Mouse (Mus musculus) heart, embryonic 15.5 days (tissue): Measurements from ENCODE around the gene Vps37d. TPM values are rescaled to one million over a fixed set of nuclear protein-coding genes. Genes with fewer than 3 reads are reported as not detected.

Source experiments
- ATAC-seq: fragments of 200-750 bp; cut with Nextera tagmentation; replicated peaks from 2 replicates; pipeline ENCODE4 v1.8.0; 2017; ENCODE audit warnings: low read depth, moderate TSS enrichment; ENCODE audit not compliant: insufficient number of reproducible peaks, insufficient read depth, low FRiP score
- H3K27ac ChIP-seq: fragments of 300-500 bp; sonication (generic); 2 replicates; pipeline ENCODE4 v1.5.1; 2015; ENCODE audit warnings: mild to moderate bottlenecking, inconsistent platforms
- H3K27me3 ChIP-seq: fragments of 300-500 bp; sonication (generic); 2 replicates; pipeline ENCODE4 v1.6.1; 2015; ENCODE audit warnings: inconsistent platforms
- H3K36me3 ChIP-seq: fragments of 300-500 bp; sonication (generic); 2 replicates; pipeline ENCODE4 v1.6.1; 2015; ENCODE audit warnings: mild to moderate bottlenecking, inconsistent platforms
- H3K4me1 ChIP-seq: fragments of 300-500 bp; sonication (generic); replicated peaks from 2 replicates; pipeline ENCODE4 v1.6.1; 2015; ENCODE audit warnings: inconsistent platforms
- H3K4me2 ChIP-seq: fragments of 300-500 bp; sonication (generic); 2 replicates; pipeline ENCODE4 v1.6.1; 2015; ENCODE audit warnings: inconsistent platforms, mild to moderate bottlenecking, moderate library complexity
- H3K4me3 ChIP-seq: fragments of 300-500 bp; sonication (generic); 2 replicates; pipeline ENCODE4 v1.5.1; 2015; ENCODE audit warnings: mild to moderate bottlenecking, inconsistent platforms
- H3K9ac ChIP-seq: fragments of 300-500 bp; sonication (generic); 2 replicates; pipeline ENCODE4 v1.6.1; 2015; ENCODE audit warnings: mild to moderate bottlenecking, inconsistent platforms
- H3K9me3 ChIP-seq: fragments of 300-500 bp; sonication (generic); replicated peaks from 2 replicates; pipeline ENCODE4 v1.6.1; 2016; ENCODE audit warnings: inconsistent platforms
- WGBS: fragments of 180-500 bp; shearing (Covaris S2); methylation state at CpG from one replicate; pipeline ENCODE4 v1.1.7; 2015; ENCODE audit warnings: mixed read lengths; 5-methylcytosine and 5-hydroxymethylcytosine counted together
- polyA plus RNA-seq: library from polyadenylated mRNA; unstranded; fragments of >200 nt; fragmentation: Nextera tagmentation; extraction: Ambion mirVana; gene quantifications from 2 replicates; pipeline ENCODE4 v1.2.1, GENCODE M21; 2015

Gene Vps37d
- polyA plus RNA-seq, 1 experiment from 2014 or later, result 2.5 TPM

- Histone ChIP-seq H3K9me3 (no peaks in the 10 kb centered on the region), H3K27me3 (no peaks in the 10 kb centered on the region), H3K27ac (no peak overlapping the region), H3K9ac (no peak overlapping the region), H3K4me1 (peaks cover 14% of the 10 kb centered on the region), H3K36me3 (peaks cover 26% of the 10 kb centered on the region), H3K4me2 (no peak overlapping the region), H3K4me3 (no peak overlapping the region)
- WGBS, result 88% methylated on average over 3 of the region's 3 CpGs
- no peak for ATAC-seq
Measured at GRCm38 (mm10) chr5:135044575-135044974, 33.5 kb downstream of the Vps37d start.

- 50% methylated on average over 20 of the region's 21 CpGs for WGBS
- Histone ChIP-seq H3K4me3 (no peak overlapping the region), H3K27me3 (no peaks in the 10 kb centered on the region), H3K4me2 (no peak overlapping the region), H3K27ac (no peak overlapping the region), H3K36me3 (peaks cover 14% of the 10 kb centered on the region), H3K9ac (no peak overlapping the region), H3K9me3 (no peaks in the 10 kb centered on the region), H3K4me1 (peaks cover 15% of the 10 kb centered on the region)
- no peak for ATAC-seq
Measured at GRCm38 (mm10) chr5:135042105-135042788, 35.8 kb downstream of the Vps37d start.

- 50% methylated on average over 11 of the region's 11 CpGs for WGBS
- no peak overlapping the region for H3K27ac ChIP-seq
- H3K4me2 ChIP-seq, result no peak overlapping the region
- peaks cover 14% of the 10 kb centered on the region for H3K36me3 ChIP-seq
- no peak for ATAC-seq
- H3K27me3 ChIP-seq, result no peaks in the 10 kb centered on the region
- H3K9ac ChIP-seq, result no peak overlapping the region
- H3K4me1 ChIP-seq, result peaks cover 15% of the 10 kb centered on the region
- H3K9me3 ChIP-seq, result no peaks in the 10 kb centered on the region
- no peak overlapping the region for H3K4me3 ChIP-seq
Measured at GRCm38 (mm10) chr5:135040777-135041176, 37.3 kb downstream of the Vps37d start.

GRCm38 (mm10) chr5:135040059-135040458, 38.0 kb downstream of the Vps37d start:
- Histone ChIP-seq H3K4me1 (peaks cover 18% of the 10 kb centered on the region), H3K9me3 (no peaks in the 10 kb centered on the region), H3K27me3 (no peaks in the 10 kb centered on the region), H3K27ac (0 out of 2 replicates have a peak overlapping the region, but pooled peaks have one; percentile 20), H3K9ac (no peak overlapping the region; the same call in 1 of the 2 replicates), H3K4me3 (no peak overlapping the region), H3K4me2 (no peak overlapping the region), H3K36me3 (peaks cover 13% of the 10 kb centered on the region)
- WGBS, result 31% methylated on average over 6 of the region's 6 CpGs
- ATAC-seq, result no peak

- Histone ChIP-seq H3K4me3 (no peak overlapping the region), H3K4me1 (peaks cover 18% of the 10 kb centered on the region), H3K9ac (no peak overlapping the region; the same call in 1 of the 2 replicates), H3K27me3 (no peaks in the 10 kb centered on the region), H3K27ac (no peak overlapping the region), H3K4me2 (no peak overlapping the region), H3K9me3 (no peaks in the 10 kb centered on the region), H3K36me3 (peaks cover 7% of the 10 kb centered on the region)
- WGBS, result 80% methylated on average over 9 of the region's 9 CpGs
- ATAC-seq, result no peak
Measured at GRCm38 (mm10) chr5:135039541-135039940, 38.5 kb downstream of the Vps37d start.

GRCm38 (mm10) chr5:135037946-135038345, 40.1 kb downstream of the Vps37d start:
- no peak overlapping the region for H3K4me3 ChIP-seq
- H3K4me2 ChIP-seq, result no peak overlapping the region
- peaks cover 18% of the 10 kb centered on the region for H3K4me1 ChIP-seq
- no peak for ATAC-seq
- WGBS, result 79% methylated on average over 3 of the region's 3 CpGs
- no peak overlapping the region for H3K9ac ChIP-seq
- H3K9me3 ChIP-seq, result no peaks in the 10 kb centered on the region
- peaks cover 3% of the 10 kb centered on the region; the same call in 1 of the 2 replicates for H3K36me3 ChIP-seq
- H3K27ac ChIP-seq, result no peak overlapping the region
- no peaks in the 10 kb centered on the region for H3K27me3 ChIP-seq

- H3K4me2 ChIP-seq, result no peak overlapping the region
- no peak overlapping the region for H3K4me3 ChIP-seq
- no peak overlapping the region for H3K9ac ChIP-seq
- no peak overlapping the region for H3K27ac ChIP-seq
- peaks cover 3% of the 10 kb centered on the region; the same call in 1 of the 2 replicates for H3K36me3 ChIP-seq
- H3K4me1 ChIP-seq, result peaks cover 16% of the 10 kb centered on the region
- no peaks in the 10 kb centered on the region for H3K9me3 ChIP-seq
- no peaks in the 10 kb centered on the region for H3K27me3 ChIP-seq
- ATAC-seq, result no peak
- WGBS, result 60% methylated on average over 18 of the region's 18 CpGs
Measured at GRCm38 (mm10) chr5:135035608-135036359, 42.3 kb downstream of the Vps37d start.

GRCm38 (mm10) chr5:135034593-135034992, 43.5 kb downstream of the Vps37d start:
- Histone ChIP-seq H3K9me3 (no peaks in the 10 kb centered on the region), H3K27ac (no peak overlapping the region), H3K9ac (no peak overlapping the region), H3K36me3 (peaks cover 3% of the 10 kb centered on the region; the same call in 1 of the 2 replicates), H3K4me1 (peaks cover 4% of the 10 kb centered on the region), H3K4me3 (no peak overlapping the region), H3K4me2 (no peak overlapping the region), H3K27me3 (no peaks in the 10 kb centered on the region)
- 93% methylated on average over 2 of the region's 2 CpGs for WGBS
- no peak for ATAC-seq

- Histone ChIP-seq H3K27me3 (no peaks in the 10 kb centered on the region), H3K9ac (no peak overlapping the region), H3K36me3 (no peaks in the 10 kb centered on the region), H3K4me1 (peaks cover 16% of the 10 kb centered on the region), H3K27ac (no peak overlapping the region), H3K9me3 (no peaks in the 10 kb centered on the region), H3K4me2 (no peak overlapping the region), H3K4me3 (no peak overlapping the region)
- WGBS, result 91% methylated on average over 5 of the region's 5 CpGs
- ATAC-seq, result no peak
Measured at GRCm38 (mm10) chr5:135032581-135032980, 45.5 kb downstream of the Vps37d start.

GRCm38 (mm10) chr5:135029007-135029854, 48.8 kb downstream of the Vps37d start:
- Histone ChIP-seq H3K27ac (peak overlapping the region; percentile 55), H3K4me3 (no peak overlapping the region), H3K9me3 (no peaks in the 10 kb centered on the region), H3K9ac (no peak overlapping the region), H3K36me3 (no peaks in the 10 kb centered on the region), H3K4me1 (peaks cover 35% of the 10 kb centered on the region), H3K4me2 (peak overlapping the region; percentile 46), H3K27me3 (no peaks in the 10 kb centered on the region)
- peak; percentile 18; the same call in 1 of the 2 replicates for ATAC-seq
- WGBS, result 34% methylated on average over 18 of the region's 18 CpGs

GRCm38 (mm10) chr5:135025899-135026298, 52.2 kb downstream of the Vps37d start:
- no peaks in the 10 kb centered on the region for H3K9me3 ChIP-seq
- peak overlapping the region; percentile 17; the same call in 1 of the 2 replicates for H3K4me3 ChIP-seq
- peaks cover 65% of the 10 kb centered on the region for H3K4me1 ChIP-seq
- no peak overlapping the region for H3K27ac ChIP-seq
- no peak for ATAC-seq
- peak overlapping the region; percentile 88 for H3K4me2 ChIP-seq
- no peak overlapping the region for H3K9ac ChIP-seq
- no peaks in the 10 kb centered on the region for H3K36me3 ChIP-seq
- WGBS, result 28% methylated on average over 7 of the region's 7 CpGs
- H3K27me3 ChIP-seq, result no peaks in the 10 kb centered on the region
